Mouse (Mus musculus) cortical plate, adult 2 months (tissue): ENCODE measurements at regions not wholly inside any gene's neighbourhood (a gene's known extent, or its start where the extent isn't known, plus 50 kb on each side); places are given as distances from the start of the nearest gene placed in this dataset.

Source experiments
- CTCF ChIP-seq: fragments of 200-500 bp; IDR thresholded peaks from 2 replicates; pipeline ENCODE4 v1.5.1; 2011; ENCODE audit warnings: mild to moderate bottlenecking, control low read depth, low read length; ENCODE audit not compliant: insufficient read depth; ENCODE audit errors: extremely low read depth
- POLR2A ChIP-seq: fragments of 200-500 bp; IDR thresholded peaks from 2 replicates; pipeline ENCODE4 v1.6.1; 2011; ENCODE audit warnings: mild to moderate bottlenecking, low read length, control low read depth; ENCODE audit not compliant: insufficient read depth; ENCODE audit errors: extremely low read depth

- TF ChIP-seq CTCF (no peak), POLR2A (no peak)
These were observed 127.7 kb upstream of the Id2 start for GRCm38 (mm10) chr12:25224644-25225043.
